Mouse (Mus musculus) cortical plate, adult 2 months (tissue): ENCODE results near the gene Lama1. TPM values are rescaled to one million over a fixed set of nuclear protein-coding genes. Genes with fewer than 3 reads are reported as not detected.

Experiments
- H3K27ac ChIP-seq: fragments of 200-500 bp; 2 replicates; pipeline ENCODE4 v1.5.1; 2012; ENCODE audit warnings: low read length, control low read depth, inconsistent platforms; ENCODE audit not compliant: insufficient read depth
- H3K4me1 ChIP-seq: fragments of 200-500 bp; 2 replicates; pipeline ENCODE4 v1.6.1; 2011; ENCODE audit warnings: low read length; ENCODE audit not compliant: control insufficient read depth, insufficient read depth
- H3K4me3 ChIP-seq: fragments of 200-500 bp; 2 replicates; pipeline ENCODE4 v1.5.1; 2011; ENCODE audit warnings: mild to moderate bottlenecking, low read length, control low read depth; ENCODE audit not compliant: insufficient read depth
- CTCF ChIP-seq: fragments of 200-500 bp; IDR thresholded peaks from 2 replicates; pipeline ENCODE4 v1.5.1; 2011; ENCODE audit warnings: mild to moderate bottlenecking, control low read depth, low read length; ENCODE audit not compliant: insufficient read depth; ENCODE audit errors: extremely low read depth
- POLR2A ChIP-seq: fragments of 200-500 bp; IDR thresholded peaks from 2 replicates; pipeline ENCODE4 v1.6.1; 2011; ENCODE audit warnings: mild to moderate bottlenecking, low read length, control low read depth; ENCODE audit not compliant: insufficient read depth; ENCODE audit errors: extremely low read depth
- polyA plus RNA-seq: library from polyadenylated mRNA; depleted of rRNA; stranded (reverse); fragments of >200 nt; gene quantifications from 2 replicates; pipeline ENCODE4 v1.2.3, GENCODE M21; 2012; rRNA removed

Lama1 gene
- 1.2 and 1.3 TPM in 2 replicates for polyA plus RNA-seq

DNA sequence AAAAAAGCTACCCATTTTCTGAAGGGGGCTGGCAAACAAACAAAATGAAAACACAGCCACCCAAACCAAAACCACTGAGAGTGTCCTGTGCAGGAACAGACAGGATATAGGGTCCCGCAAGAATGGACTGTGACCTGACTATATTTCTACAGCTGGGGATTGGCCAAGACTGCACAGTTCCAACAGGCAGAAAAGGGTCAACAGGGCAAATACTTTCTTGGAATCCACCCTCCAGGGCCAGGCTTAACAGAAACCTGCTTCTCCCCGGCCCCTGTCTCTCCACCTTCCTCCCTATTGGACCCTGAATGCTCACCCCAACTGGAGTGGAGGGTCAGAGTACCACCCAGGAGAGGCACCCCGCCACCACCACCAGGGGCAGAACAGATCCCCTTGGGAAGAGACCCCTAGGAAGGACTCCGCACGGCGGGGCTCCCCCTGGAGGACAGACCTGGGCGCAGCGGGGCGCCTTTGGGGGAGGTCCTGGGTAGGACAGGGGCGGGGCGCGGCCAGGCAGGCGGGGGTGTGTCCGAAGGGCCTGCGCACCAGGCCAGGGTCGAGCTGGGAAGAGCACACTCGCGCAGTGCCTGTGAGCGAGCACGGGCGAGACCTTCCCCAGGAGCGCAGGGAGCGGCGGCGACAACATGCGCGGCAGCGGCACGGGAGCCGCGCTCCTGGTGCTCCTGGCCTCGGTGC, at the start of gene Lama1:
Lama1 (plus strand) TSS at position 566 of the 693 bp plus-strand sequence.
- H3K4me3 ChIP-seq: peak within 1 kb of the TSS; percentile 42
- no peak for TF ChIP-seq POLR2A
- TF ChIP-seq CTCF: 0 out of 2 replicates have a peak, but pooled peaks have one; percentile 9
- H3K4me1 ChIP-seq: no peaks in the 10 kb centered on the region
- no peak within 1 kb of the TSS for H3K27ac ChIP-seq

DNA sequence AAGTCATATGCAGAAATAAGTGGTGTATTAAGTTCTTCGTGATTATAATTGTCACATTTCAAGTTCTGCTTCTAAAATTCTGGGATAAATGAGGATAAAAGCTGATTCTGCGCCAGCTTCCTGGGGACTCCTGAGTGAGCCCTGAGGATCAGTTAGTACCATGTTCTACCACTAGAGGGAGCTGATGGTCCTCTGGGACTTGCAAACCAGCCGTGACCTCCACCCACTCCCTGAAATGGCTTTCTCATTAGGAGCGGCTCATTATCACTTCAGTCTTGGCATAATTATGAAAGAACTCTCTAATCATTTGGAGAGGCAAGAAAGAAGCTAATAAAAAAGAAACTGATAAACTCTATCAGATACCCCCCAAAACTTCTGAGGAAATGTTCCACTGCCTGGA, 45.6 kb upstream of the Lama1 start:
- H3K4me3 ChIP-seq: no peak overlapping the region
- H3K27ac ChIP-seq: no peak overlapping the region
- no peaks in the 10 kb centered on the region for H3K4me1 ChIP-seq
- no peak for TF ChIP-seq POLR2A
- peak; percentile 74 for TF ChIP-seq CTCF

DNA sequence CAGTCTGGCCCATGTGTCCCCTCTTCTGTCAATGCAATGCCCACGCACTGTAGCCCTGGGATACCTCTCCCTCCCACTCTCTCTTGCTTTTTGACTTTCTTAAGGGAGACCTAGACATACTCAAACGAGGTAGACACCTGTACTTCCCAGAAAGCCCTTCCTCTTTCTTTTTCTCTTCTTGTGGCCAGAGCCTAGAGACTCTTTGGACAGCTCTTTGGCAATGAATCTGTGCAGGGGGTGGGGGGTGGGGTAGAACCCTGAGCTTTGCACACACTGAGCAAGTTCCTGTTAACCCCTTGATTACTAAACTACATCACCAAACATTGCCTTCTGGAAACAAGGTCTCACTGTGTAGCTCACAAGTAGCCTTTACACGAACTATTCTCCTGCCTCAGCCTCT, 32.8 kb upstream of the Lama1 start:
- Histone ChIP-seq H3K4me3 (no peak overlapping the region), H3K4me1 (no peaks in the 10 kb centered on the region), H3K27ac (no peak overlapping the region)
- TF ChIP-seq CTCF: no peak

DNA sequence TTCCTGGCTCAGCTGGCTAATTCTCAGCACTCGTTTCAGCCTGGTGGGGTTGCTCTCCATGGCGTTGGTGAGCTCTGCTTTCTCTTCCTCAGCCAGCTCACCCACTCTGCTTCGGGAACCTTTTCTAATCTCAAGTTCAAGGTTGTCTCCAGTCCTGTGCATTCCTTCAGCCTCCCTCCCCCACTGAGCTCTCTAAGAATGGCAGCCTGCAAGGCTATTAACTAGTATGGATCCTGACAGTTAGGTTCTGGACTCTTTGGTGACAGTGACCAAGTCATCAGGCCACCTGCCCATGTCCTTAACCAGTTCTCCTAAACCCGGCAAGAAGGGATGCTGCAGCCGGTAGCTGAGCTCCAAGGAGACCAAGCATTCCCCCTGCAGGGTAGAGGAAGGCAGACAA, 30.1 kb upstream of the Lama1 start:
- Histone ChIP-seq H3K4me1 (no peaks in the 10 kb centered on the region), H3K4me3 (no peak overlapping the region), H3K27ac (no peak overlapping the region)
- TF ChIP-seq POLR2A (no peak), CTCF (no peak)

DNA sequence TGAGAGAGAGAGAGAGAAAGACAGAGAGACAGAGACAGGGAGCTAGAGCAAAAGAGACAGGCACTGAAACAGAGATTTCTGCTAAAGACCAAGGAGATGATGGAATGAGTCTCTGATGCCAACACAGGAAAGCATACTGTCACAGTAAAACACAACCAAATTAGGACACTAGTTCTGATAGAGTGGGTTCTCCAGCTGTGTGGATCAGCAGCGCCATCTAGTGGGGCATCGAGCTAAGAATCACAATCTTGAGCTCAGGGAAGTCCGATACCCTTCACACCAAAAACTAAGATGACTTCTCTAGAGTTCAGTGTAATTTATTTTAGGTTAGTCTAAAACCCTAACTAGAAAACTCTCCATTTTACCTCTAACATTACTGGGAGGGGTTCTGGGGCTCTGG, 29.1 kb upstream of the Lama1 start:
- H3K4me1 ChIP-seq: no peaks in the 10 kb centered on the region
- no peak for TF ChIP-seq POLR2A
- TF ChIP-seq CTCF: peak; percentile 95
- H3K27ac ChIP-seq: no peak overlapping the region
- H3K4me3 ChIP-seq: no peak overlapping the region

DNA sequence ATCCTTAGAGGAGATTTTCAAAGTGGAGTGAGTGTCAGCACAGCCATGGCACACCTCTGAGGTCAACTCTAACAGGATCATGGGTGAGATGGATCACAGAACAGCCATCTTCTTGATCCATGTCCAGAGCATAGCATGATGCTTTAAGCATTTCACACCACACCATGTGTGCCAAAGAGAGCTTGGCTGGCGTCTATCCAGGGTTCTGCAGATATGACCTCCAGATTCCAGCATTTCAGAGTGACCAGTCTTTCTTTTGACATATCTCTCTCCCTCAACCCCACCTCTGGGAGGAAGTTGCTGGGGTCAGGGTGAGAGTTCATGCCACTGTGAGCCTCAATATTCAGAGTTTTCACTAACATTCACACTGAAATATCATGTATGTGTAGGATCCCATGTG, 18.5 kb upstream of the Lama1 start:
- Histone ChIP-seq H3K27ac (no peak overlapping the region), H3K4me3 (no peak overlapping the region), H3K4me1 (no peaks in the 10 kb centered on the region)
- TF ChIP-seq POLR2A (no peak), CTCF (no peak)

DNA sequence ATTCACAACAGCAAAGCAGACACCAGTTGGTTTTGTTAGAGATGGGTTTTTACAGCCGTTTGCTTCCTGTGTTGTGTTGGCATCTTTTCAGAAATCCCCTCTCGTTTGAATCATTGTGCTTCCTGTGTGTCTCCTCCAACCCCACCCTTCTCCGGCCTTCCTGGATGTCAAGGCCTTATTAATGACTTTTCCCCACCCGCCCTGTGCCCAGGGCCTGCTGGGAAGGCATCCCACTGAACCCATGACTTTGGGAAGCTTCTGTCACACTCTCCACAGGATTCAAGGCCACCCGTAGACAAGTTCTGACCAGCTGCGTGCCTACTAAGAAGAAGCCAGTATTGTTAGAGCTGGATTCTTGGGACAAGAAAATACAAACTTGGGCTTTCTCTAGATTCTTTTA, 16.0 kb upstream of the Lama1 start:
- H3K27ac ChIP-seq: no peak overlapping the region
- H3K4me1 ChIP-seq: no peaks in the 10 kb centered on the region
- no peak overlapping the region for H3K4me3 ChIP-seq
- TF ChIP-seq POLR2A (no peak), CTCF (no peak)

DNA sequence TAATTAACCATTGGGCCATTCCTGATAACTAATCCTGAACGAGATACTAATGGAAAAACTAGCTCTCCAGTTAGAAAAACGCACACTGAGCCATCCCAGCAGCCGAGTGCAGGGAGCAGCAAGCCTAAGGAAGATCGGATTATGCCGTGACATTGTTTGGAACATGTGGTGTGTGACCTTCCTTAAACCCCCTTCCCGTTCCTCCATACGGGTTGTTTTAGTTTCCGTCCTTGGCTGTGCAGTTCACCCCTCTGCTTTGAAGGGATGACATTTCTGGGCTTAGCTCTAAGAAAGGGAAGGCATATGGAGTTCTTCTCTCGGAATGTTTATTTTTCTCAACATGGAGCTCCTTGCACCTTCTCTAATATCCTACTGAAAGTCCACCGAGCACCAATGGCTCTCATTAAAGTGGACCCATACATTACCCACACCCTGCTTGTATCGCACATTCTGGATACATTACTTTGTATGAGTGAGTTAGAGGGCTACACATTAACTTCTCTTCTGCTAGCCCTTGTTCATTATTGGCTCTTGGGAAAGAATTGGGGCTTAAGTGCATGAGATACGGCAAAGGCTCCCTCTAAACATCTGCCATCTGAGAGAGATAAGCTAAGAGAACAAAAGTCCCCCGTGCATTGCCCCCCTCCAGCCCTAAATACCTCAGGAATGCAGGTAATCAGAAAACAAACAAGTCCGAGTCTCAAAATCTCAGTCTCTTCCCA, 11.9 kb upstream of the Lama1 start:
- H3K4me1 ChIP-seq: no peaks in the 10 kb centered on the region
- TF ChIP-seq CTCF (no peak), POLR2A (no peak)
- no peak overlapping the region for H3K27ac ChIP-seq
- no peak overlapping the region for H3K4me3 ChIP-seq

DNA sequence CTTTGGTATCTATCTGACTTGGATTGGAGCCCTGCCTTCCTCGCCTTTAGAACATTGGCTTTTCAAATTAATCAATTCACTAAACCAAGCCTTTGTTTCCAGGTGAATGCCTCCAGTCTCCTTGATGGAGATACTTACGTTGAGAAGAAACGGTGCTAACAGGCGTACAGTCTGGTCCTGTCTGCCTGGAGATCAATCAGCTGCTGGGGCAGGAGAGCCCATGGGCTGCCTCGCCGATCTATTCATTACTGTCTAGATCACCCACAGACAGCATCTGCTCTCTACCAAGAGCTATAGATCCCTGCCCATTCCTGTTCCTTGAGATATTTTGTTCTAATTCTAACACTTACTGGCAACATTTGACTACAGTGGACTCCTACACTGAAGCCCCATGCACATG, 9.6 kb upstream of the Lama1 start:
- Histone ChIP-seq H3K4me3 (no peak overlapping the region), H3K27ac (no peak overlapping the region), H3K4me1 (no peaks in the 10 kb centered on the region)
- no peak for TF ChIP-seq POLR2A
- no peak for TF ChIP-seq CTCF

DNA sequence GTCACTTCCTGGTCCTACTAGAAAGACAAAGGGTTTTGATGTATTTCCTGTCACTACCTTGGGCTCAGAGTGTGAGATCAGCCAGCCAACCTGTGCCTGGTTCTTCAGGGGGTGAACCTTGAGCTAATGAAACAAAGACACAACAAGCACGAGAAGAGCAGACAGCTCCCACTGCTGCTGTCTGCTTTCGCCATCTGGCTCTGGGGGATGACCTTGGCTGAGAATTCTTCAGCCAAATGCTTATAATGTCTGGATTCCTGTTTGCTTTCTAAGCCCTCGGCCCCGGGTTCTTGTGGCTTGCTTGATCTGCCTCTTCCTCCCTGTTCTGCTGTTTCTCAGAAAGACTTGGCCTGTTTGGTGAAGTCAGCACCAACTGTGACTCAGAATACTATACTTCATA, 6.4 kb upstream of the Lama1 start:
- no peaks in the 10 kb centered on the region for H3K4me1 ChIP-seq
- TF ChIP-seq POLR2A (no peak), CTCF (no peak)
- H3K27ac ChIP-seq: no peak overlapping the region
- no peak overlapping the region for H3K4me3 ChIP-seq

DNA sequence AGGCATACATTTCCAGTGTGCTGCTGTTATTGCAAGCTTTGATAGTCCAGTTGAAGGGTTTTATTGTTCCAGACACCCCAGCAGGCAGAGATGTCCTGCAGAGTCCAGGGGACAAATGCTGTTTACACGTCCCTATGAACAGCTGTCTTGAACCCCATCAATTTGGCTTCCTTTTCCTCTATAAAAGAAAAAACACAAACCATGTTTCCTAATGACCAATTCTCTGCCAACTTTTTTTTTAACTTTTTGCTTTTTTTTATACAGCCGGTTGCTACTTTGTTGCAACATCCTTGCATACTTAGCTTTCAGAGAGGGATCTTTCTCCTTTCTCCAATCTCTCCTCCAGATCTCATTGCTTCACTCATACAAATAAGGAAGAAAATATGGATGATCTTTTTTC, 4.4 kb upstream of the Lama1 start:
- no peaks in the 10 kb centered on the region for H3K4me1 ChIP-seq
- H3K27ac ChIP-seq: no peak overlapping the region
- no peak for TF ChIP-seq CTCF
- no peak for TF ChIP-seq POLR2A
- H3K4me3 ChIP-seq: no peak overlapping the region
